Mouse (Mus musculus): ENCODE measurements around the gene Ak7. TPM values are rescaled to one million over a fixed set of nuclear protein-coding genes. Genes with fewer than 3 reads are reported as not detected.

Ak7 gene
- polyA plus RNA-seq, 1 experiment, result 0.02 TPM

- peaks cover under 1% of the 10 kb centered on the region for H3K79me2 ChIP-seq (ENCODE audit: control insufficient read depth, insufficient read depth)
- TF ChIP-seq MAX (IDR thresholded peaks at IDR 0.05; ENCODE audit: low read depth), result no peak
- no peak overlapping the region for H3K4me2 ChIP-seq (ENCODE audit: low read depth)
- H3K36me3 ChIP-seq (ENCODE audit: control insufficient read depth, insufficient read depth), result no peaks in the 10 kb centered on the region
- no peak overlapping the region for H3ac ChIP-seq (ENCODE audit: control insufficient read depth, insufficient read length)
- no peak overlapping the region for H3K4me3 ChIP-seq
- no peaks in the 10 kb centered on the region for H3K27me3 ChIP-seq (ENCODE audit: control insufficient read depth, insufficient read depth, insufficient read length)
Observed at GRCm38 (mm10) chr12:105700433-105700832, 5.3 kb upstream of the Ak7 start.

DNA sequence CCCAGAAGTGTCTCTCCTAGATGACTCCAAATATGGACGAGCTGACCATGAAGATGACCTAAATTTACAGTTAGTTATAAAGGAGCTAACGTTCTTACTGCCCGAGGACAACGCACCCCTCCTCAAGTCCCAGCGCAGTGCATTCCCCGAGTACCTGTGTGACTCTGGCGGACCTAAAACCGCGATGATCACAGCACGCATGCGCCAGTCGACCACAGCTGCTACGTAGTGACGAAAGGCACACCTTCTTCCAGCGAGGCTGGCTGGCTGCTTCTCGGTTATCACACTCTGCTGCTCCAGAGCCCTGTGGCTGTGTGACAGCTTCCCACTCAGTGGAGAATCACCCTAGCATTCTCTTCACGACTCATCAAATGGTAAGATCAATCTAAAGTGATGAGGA is 12.8 kb downstream of the Ak7 start:
- Histone ChIP-seq H3K36me3 (ENCODE audit: control insufficient read depth, insufficient read depth) (no peaks in the 10 kb centered on the region), H3K4me2 (ENCODE audit: low read depth) (no peak overlapping the region), H3K79me2 (ENCODE audit: control insufficient read depth, insufficient read depth) (no peaks in the 10 kb centered on the region), H3K4me3 (no peak overlapping the region), H3ac (ENCODE audit: control insufficient read depth, insufficient read length) (no peak overlapping the region), H3K27me3 (ENCODE audit: control insufficient read depth, insufficient read depth, insufficient read length) (peaks cover 11% of the 10 kb centered on the region)
- TF ChIP-seq REST (IDR thresholded peaks at IDR 0.05; ENCODE audit: insufficient read depth, insufficient read length), result no peak
- no peak for TF ChIP-seq SRF (IDR thresholded peaks at IDR 0.05; ENCODE audit: control insufficient read depth, insufficient read length, low read depth)
- no peak for TF ChIP-seq MYOD1 (IDR thresholded peaks at IDR 0.05; ENCODE audit: control insufficient read depth in 1 of 3, insufficient read length in 2 of 3, low read depth in 2 of 3)
- TF ChIP-seq POLR2AphosphoS2 (IDR thresholded peaks at IDR 0.05; ENCODE audit: insufficient read length, low read depth), result no peak
- no peak for TF ChIP-seq E2F4 (IDR thresholded peaks at IDR 0.05; ENCODE audit: insufficient read depth)
- TF ChIP-seq USF1 (IDR thresholded peaks at IDR 0.05; ENCODE audit: low read depth), result no peak
- TF ChIP-seq TCF3 (IDR thresholded peaks at IDR 0.05; ENCODE audit: insufficient read length, low read depth), result no peak
- TF ChIP-seq POLR2A (IDR thresholded peaks at IDR 0.05; ENCODE audit: insufficient read length, low read depth), result no peak
- no peak for TF ChIP-seq MAX (IDR thresholded peaks at IDR 0.05; ENCODE audit: low read depth)
- no peak for TF ChIP-seq TCF12 (IDR thresholded peaks at IDR 0.05; ENCODE audit: insufficient read depth, poor library complexity, severe bottlenecking)
- no peak for TF ChIP-seq CEBPB (IDR thresholded peaks at IDR 0.05; ENCODE audit: insufficient read depth, poor library complexity, severe bottlenecking)
- TF ChIP-seq MYOG (IDR thresholded peaks at IDR 0.05; ENCODE audit: control insufficient read depth in 1 of 3, insufficient read depth in 1 of 3, insufficient read length in 2 of 3, low read depth in 2 of 3), result no peak

DNA sequence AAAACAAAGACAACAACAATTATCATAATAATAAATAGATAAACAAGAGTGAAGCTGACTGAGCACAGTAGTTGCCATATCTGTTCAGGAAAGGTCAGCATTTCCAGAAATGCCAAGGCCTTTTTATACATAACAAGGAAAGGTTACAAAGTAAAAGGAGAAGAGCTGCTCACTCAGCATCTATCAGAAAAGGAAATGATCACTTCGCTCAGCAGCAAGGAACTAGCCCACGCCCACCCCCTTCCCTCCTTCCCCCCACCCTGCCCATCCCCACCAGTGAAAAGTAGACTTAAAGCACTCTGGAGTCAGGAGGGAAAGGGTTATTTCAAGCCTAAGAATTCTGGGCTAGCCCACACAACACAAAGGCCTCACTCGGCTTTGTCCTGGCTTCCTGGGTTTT is 14.4 kb downstream of the Ak7 start:
- Histone ChIP-seq H3ac (ENCODE audit: control insufficient read depth, insufficient read length) (no peak overlapping the region), H3K27me3 (ENCODE audit: control insufficient read depth, insufficient read depth, insufficient read length) (peaks cover 11% of the 10 kb centered on the region), H3K79me2 (ENCODE audit: control insufficient read depth, insufficient read depth) (no peaks in the 10 kb centered on the region), H3K4me3 (no peak overlapping the region), H3K4me2 (ENCODE audit: low read depth) (no peak overlapping the region), H3K36me3 (ENCODE audit: control insufficient read depth, insufficient read depth) (no peaks in the 10 kb centered on the region)
- TF ChIP-seq POLR2A (IDR thresholded peaks at IDR 0.05; ENCODE audit: insufficient read length, low read depth) (no peak), POLR2AphosphoS2 (IDR thresholded peaks at IDR 0.05; ENCODE audit: insufficient read length, low read depth) (no peak), CEBPB (IDR thresholded peaks at IDR 0.05; ENCODE audit: insufficient read depth, poor library complexity, severe bottlenecking) (no peak), TCF3 (IDR thresholded peaks at IDR 0.05; ENCODE audit: insufficient read length, low read depth) (no peak), USF1 (IDR thresholded peaks at IDR 0.05; ENCODE audit: low read depth) (no peak), TCF12 (IDR thresholded peaks at IDR 0.05; ENCODE audit: insufficient read depth, poor library complexity, severe bottlenecking) (no peak), MAX (IDR thresholded peaks at IDR 0.05; ENCODE audit: low read depth) (no peak), E2F4 (IDR thresholded peaks at IDR 0.05; ENCODE audit: insufficient read depth) (no peak)

DNA sequence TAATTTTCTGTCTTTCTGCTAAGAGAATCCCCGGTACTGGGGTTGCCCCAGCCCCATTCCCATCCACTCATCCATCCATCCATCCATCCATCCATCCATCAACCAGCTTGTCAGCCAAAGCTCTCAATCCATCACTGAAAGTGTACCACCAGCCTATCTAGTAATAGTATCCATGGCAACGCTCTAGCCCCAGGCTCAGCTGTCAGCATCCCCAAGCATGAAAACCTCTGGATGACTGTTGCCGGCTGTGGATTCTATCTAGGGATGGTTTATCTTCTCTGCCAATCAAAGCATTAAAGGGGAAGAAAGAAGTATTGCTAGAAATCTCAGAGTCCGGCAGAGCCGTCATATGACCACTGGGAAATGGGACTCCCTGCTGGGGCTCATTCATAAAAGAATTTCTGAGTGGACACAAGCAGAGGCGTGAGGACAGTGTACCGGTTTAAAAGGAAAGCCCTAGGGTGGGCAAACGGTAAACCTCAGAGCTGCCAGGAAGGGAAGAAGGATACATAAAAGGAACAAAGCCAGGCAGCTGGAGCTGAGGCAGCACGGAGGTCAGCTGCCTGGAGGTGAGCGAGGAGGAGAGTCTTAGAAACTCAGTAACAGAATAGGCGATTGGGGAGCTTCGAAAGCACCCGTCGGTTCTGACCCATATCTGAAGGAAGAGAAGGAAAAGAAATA is 15.8 kb downstream of the Ak7 start:
- no peak for TF ChIP-seq USF1 (IDR thresholded peaks at IDR 0.05; ENCODE audit: low read depth)
- no peak for TF ChIP-seq CEBPB (IDR thresholded peaks at IDR 0.05; ENCODE audit: insufficient read depth, poor library complexity, severe bottlenecking)
- no peak for TF ChIP-seq TCF3 (IDR thresholded peaks at IDR 0.05; ENCODE audit: insufficient read length, low read depth)
- TF ChIP-seq POLR2A (IDR thresholded peaks at IDR 0.05; ENCODE audit: insufficient read length, low read depth), result no peak
- no peak for TF ChIP-seq MAX (IDR thresholded peaks at IDR 0.05; ENCODE audit: low read depth)
- no peak for TF ChIP-seq SRF (IDR thresholded peaks at IDR 0.05; ENCODE audit: control insufficient read depth, insufficient read length, low read depth)
- TF ChIP-seq TCF12 (IDR thresholded peaks at IDR 0.05; ENCODE audit: insufficient read depth, poor library complexity, severe bottlenecking), result no peak
- no peak for TF ChIP-seq E2F4 (IDR thresholded peaks at IDR 0.05; ENCODE audit: insufficient read depth)
- TF ChIP-seq MYOD1 (IDR thresholded peaks at IDR 0.05; ENCODE audit: control insufficient read depth in 1 of 3, insufficient read length in 2 of 3, low read depth in 2 of 3), result no peak
- TF ChIP-seq REST (IDR thresholded peaks at IDR 0.05; ENCODE audit: insufficient read depth, insufficient read length), result no peak
- no peak for TF ChIP-seq MYOG (IDR thresholded peaks at IDR 0.05; ENCODE audit: control insufficient read depth in 1 of 3, insufficient read depth in 1 of 3, insufficient read length in 2 of 3, low read depth in 2 of 3)
- TF ChIP-seq POLR2AphosphoS2 (IDR thresholded peaks at IDR 0.05; ENCODE audit: insufficient read length, low read depth), result no peak

DNA sequence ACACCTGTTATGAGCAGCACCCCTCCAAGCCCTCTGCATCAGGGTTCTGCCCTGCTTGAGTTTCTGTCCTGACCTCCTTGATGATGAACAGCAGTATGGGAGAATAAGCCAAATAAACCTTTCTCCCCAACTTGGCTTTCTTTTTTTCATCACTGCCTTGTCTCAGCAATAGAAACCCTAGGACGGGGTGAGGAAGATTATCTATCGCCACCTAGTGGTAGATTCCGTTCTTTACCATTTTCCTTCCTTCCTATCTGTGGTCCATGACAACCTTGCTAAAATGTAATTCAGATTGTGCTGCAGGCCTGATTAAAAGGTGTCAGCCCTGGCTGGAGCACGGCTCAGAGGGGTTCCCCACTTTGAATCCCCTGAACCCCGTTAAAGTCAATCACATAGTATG is 16.9 kb downstream of the Ak7 start:
- Histone ChIP-seq H3K27me3 (ENCODE audit: control insufficient read depth, insufficient read depth, insufficient read length) (peaks cover 11% of the 10 kb centered on the region), H3K4me3 (no peak overlapping the region), H3K79me2 (ENCODE audit: control insufficient read depth, insufficient read depth) (no peaks in the 10 kb centered on the region), H3ac (ENCODE audit: control insufficient read depth, insufficient read length) (no peak overlapping the region), H3K36me3 (ENCODE audit: control insufficient read depth, insufficient read depth) (no peaks in the 10 kb centered on the region), H3K4me2 (ENCODE audit: low read depth) (no peak overlapping the region)
- no peak for TF ChIP-seq CEBPB (IDR thresholded peaks at IDR 0.05; ENCODE audit: insufficient read depth, poor library complexity, severe bottlenecking)
- TF ChIP-seq USF1 (IDR thresholded peaks at IDR 0.05; ENCODE audit: low read depth), result no peak
- TF ChIP-seq E2F4 (IDR thresholded peaks at IDR 0.05; ENCODE audit: insufficient read depth), result no peak
- no peak for TF ChIP-seq TCF12 (IDR thresholded peaks at IDR 0.05; ENCODE audit: insufficient read depth, poor library complexity, severe bottlenecking)

More for the DNA sequence above, 15.8 kb downstream of the Ak7 start:
- no peak overlapping the region for H3K4me3 ChIP-seq
- H3K36me3 ChIP-seq (ENCODE audit: control insufficient read depth, insufficient read depth), result no peaks in the 10 kb centered on the region
- H3K27me3 ChIP-seq (ENCODE audit: control insufficient read depth, insufficient read depth, insufficient read length), result peaks cover 11% of the 10 kb centered on the region
- H3K4me2 ChIP-seq (ENCODE audit: low read depth), result no peak overlapping the region
- no peaks in the 10 kb centered on the region for H3K79me2 ChIP-seq (ENCODE audit: control insufficient read depth, insufficient read depth)
- no peak overlapping the region for H3ac ChIP-seq (ENCODE audit: control insufficient read depth, insufficient read length)

All from myocyte (in vitro differentiated cells).